Mouse (Mus musculus) pancreas, adult 10 weeks (tissue): ENCODE measurements around the gene Pak1. TPM values are rescaled to one million over a fixed set of nuclear protein-coding genes. Genes with fewer than 3 reads are reported as not detected.

Experiments
- polyA plus RNA-seq: library from polyadenylated mRNA; stranded (reverse); fragments of 350-450 nt; fragmentation: Illumina TruSeq; extraction: RNeasy Lipid Tissue Mini Kit (QIAGEN cat#74804); gene quantifications from one replicate; pipeline ENCODE4 v1.2.3, GENCODE M21; 2015; ENCODE audit warnings: low read depth, low replicate concordance; ENCODE audit not compliant: insufficient read depth

The Pak1 gene
- polyA plus RNA-seq = 1.8 TPM

DNA sequence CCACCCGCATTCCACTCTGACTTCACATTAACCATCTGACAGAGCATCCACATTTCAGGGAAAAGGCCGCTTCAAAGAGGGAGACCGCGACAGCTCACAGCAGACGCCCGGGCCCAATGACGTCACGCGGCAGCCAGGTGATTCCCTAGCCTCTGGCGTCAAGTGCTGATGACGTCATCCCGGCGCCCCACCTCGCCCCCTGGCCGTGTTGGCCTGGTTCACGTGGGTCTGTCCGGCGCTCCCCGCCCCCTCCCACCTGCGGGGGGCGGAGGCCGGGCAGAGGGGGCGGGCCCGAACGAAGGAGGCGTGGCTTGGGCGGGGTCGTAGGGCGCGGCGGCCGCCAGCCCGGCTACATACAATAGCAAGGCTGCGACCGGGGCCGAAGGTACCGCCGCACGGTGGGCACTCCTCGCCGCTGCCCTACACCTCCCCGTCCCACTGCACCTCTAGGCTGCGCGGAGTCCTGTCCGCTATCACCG lies at the start of gene Pak1:
Gene Pak1, plus strand, starts transcription at position 352 of the 479 bp plus-strand sequence.

DNA sequence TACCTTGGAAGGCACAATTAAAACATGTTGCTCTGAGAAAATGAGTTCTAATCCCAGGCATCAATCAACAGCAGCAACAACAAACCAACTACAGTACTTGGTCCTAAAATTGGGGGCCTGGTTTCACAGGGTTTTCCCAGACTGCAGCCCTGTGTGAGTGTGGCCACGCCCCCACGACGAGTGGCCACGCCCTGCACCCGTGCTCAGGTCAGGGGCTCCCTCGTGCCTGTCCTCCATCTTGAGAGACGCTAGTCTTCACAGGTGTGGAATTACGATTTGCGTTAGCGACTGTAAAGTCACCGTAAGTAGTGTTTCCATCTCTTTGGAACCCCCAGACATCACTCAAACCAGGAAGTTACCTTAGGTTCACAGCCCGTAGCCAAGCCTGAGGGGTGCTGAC lies 131.4 kb downstream of the Pak1 start, which contains the start of gene Gdpd4:
Gene Gdpd4, plus strand, starts transcription at position 214 of the 400 bp plus-strand sequence.

Other genes starting within 250 kb of the Pak1 start
- 15.0 TPM for gene Aamdc, start 209.0 kb upstream of the Pak1 start, polyA plus RNA-seq
- 3.0 TPM for gene Rsf1, start 208.7 kb upstream of the Pak1 start, polyA plus RNA-seq
- gene Clns1a, start 91.9 kb upstream of the Pak1 start, polyA plus RNA-seq = 7.7 TPM
- 1.1 TPM for gene Aqp11, start 50.3 kb upstream of the Pak1 start, polyA plus RNA-seq
- gene Gdpd4, start 131.4 kb downstream of the Pak1 start, polyA plus RNA-seq = not detected